Mouse (Mus musculus) limb, embryonic 14.5 days (tissue): Measurements from ENCODE around the gene BC025920. TPM values are rescaled to one million over a fixed set of nuclear protein-coding genes. Genes with fewer than 3 reads are reported as not detected.

Experiments
- ATAC-seq: fragments of 200-750 bp; cut with Nextera tagmentation; 2 replicates; pipeline ENCODE4 v1.8.0; 2017; ENCODE audit warnings: low read depth, moderate number of reproducible peaks, moderate TSS enrichment; ENCODE audit not compliant: low FRiP score
- DNase-seq: peaks from one replicate; pipeline ENCODE4 v3.0.0-alpha.2; 2015; ENCODE audit warnings: low spot score
- H3K27ac ChIP-seq: fragments of 300-500 bp; sonication (generic); replicated peaks from 2 replicates; pipeline ENCODE4 v1.5.1; 2014; ENCODE audit warnings: low read depth, mild to moderate bottlenecking, low read length, moderate library complexity, mixed read lengths
- H3K27me3 ChIP-seq: fragments of 300-500 bp; sonication (generic); 2 replicates; pipeline ENCODE4 v1.6.1; 2014; ENCODE audit warnings: low read length, mixed read lengths; ENCODE audit not compliant: control insufficient read depth, insufficient read depth
- H3K36me3 ChIP-seq: fragments of 300-500 bp; sonication (generic); 2 replicates; pipeline ENCODE4 v1.6.1; 2014; ENCODE audit warnings: mild to moderate bottlenecking, low read length, moderate library complexity, mixed read lengths; ENCODE audit not compliant: control insufficient read depth, insufficient read depth
- H3K4me1 ChIP-seq: fragments of 300-500 bp; sonication (generic); 2 replicates; pipeline ENCODE4 v1.6.1; 2014; ENCODE audit warnings: antibody characterized with exemption, low read length, mixed read lengths; ENCODE audit not compliant: control insufficient read depth, insufficient read depth
- H3K4me2 ChIP-seq: fragments of 300-500 bp; sonication (generic); replicated peaks from 2 replicates; pipeline ENCODE4 v1.6.1; 2014; ENCODE audit warnings: low read depth, mild to moderate bottlenecking, low read length, moderate library complexity; ENCODE audit not compliant: severe bottlenecking
- H3K4me3 ChIP-seq: fragments of 300-500 bp; sonication (generic); replicated peaks from 2 replicates; pipeline ENCODE4 v1.5.1; 2014; ENCODE audit warnings: low read length
- H3K9ac ChIP-seq: fragments of 300-500 bp; sonication (generic); 2 replicates; pipeline ENCODE4 v1.6.1; 2014; ENCODE audit warnings: mild to moderate bottlenecking, low read depth, low read length, moderate library complexity; ENCODE audit not compliant: severe bottlenecking
- H3K9me3 ChIP-seq: fragments of 300-500 bp; sonication (generic); 2 replicates; pipeline ENCODE4 v1.6.1; 2016; ENCODE audit warnings: low read length; ENCODE audit not compliant: control insufficient read depth
- POLR2A ChIP-seq: fragments of 200-500 bp; IDR thresholded peaks from 2 replicates; pipeline ENCODE4 v1.8.0; 2012; ENCODE audit warnings: inconsistent platforms, mild to moderate bottlenecking, moderate library complexity, borderline replicate concordance; ENCODE audit not compliant: insufficient read depth, insufficient read length; ENCODE audit errors: extremely low read depth
- WGBS: fragments of 180-500 bp; shearing (Covaris S2); extraction: QIAGEN DNeasy Blood & Tissue Kit; methylation state at CpG from one replicate; pipeline ENCODE4 v1.1.7; 2014; 5-methylcytosine and 5-hydroxymethylcytosine counted together
- polyA plus RNA-seq, 2 experiments: library from polyadenylated mRNA; depleted of rRNA in 1 of 2; stranded (reverse) in 1 of 2; unstranded in 1 of 2; fragments of >200 nt; fragmentation: Nextera tagmentation in 1 of 2; extraction: Ambion mirVana in 1 of 2; gene quantifications; 2 replicates each; pipeline versions ENCODE4 v1.2.1 to v1.2.3; 2012 to 2014

Gene BC025920
- polyA plus RNA-seq (2012; rRNA removed) (3.8 and 4.0 TPM in 2 replicates), polyA plus RNA-seq (2014; fragmentation: Nextera tagmentation; extraction: Ambion mirVana) (0.58 and 0.78 TPM in 2 replicates)

GRCm38 (mm10) chr10:81605974-81606751, at the start of gene BC025920:
BC025920 (plus strand) TSS chr10:81606270.
- H3K4me2 ChIP-seq, result peak within 1 kb of the TSS; percentile 97
- WGBS, result under 1% methylated on average over 39 of the region's 39 CpGs
- ATAC-seq, result peak; percentile 88
- peak within 1 kb of the TSS; percentile 62 for H3K4me3 ChIP-seq
- no peaks in the 10 kb centered on the region for H3K27me3 ChIP-seq
- H3K9me3 ChIP-seq, result no peaks in the 10 kb centered on the region
- peak within 1 kb of the TSS; percentile 91 for H3K27ac ChIP-seq
- H3K9ac ChIP-seq, result peak within 1 kb of the TSS; percentile 60
- TF ChIP-seq POLR2A, result no peak
- peaks cover 23% of the 10 kb centered on the region for H3K4me1 ChIP-seq
- H3K36me3 ChIP-seq, result no peaks in the 10 kb centered on the region
- DNase-seq, result peak; percentile 98

- Histone ChIP-seq H3K4me2 (no peak overlapping the region), H3K27me3 (no peaks in the 10 kb centered on the region), H3K4me3 (no peak overlapping the region), H3K9me3 (no peaks in the 10 kb centered on the region), H3K9ac (no peak overlapping the region), H3K4me1 (peaks cover 18% of the 10 kb centered on the region), H3K27ac (no peak overlapping the region), H3K36me3 (peaks cover 4% of the 10 kb centered on the region)
- no peak for TF ChIP-seq POLR2A
- no peak for DNase-seq
- WGBS, result 77% methylated on average over 3 of the region's 3 CpGs
- no peak for ATAC-seq
Observed at GRCm38 (mm10) chr10:81556282-81556681, 49.8 kb upstream of the BC025920 start.

- 24% methylated on average over 1 of the region's 1 CpGs for WGBS
- no peak for DNase-seq
- TF ChIP-seq POLR2A, result no peak
Observed at GRCm38 (mm10) chr10:81557491-81557890, 48.6 kb upstream of the BC025920 start.

GRCm38 (mm10) chr10:81559163-81559626, 46.9 kb upstream of the BC025920 start, which contains the start of gene Aes:
Aes (plus strand) TSS chr10:81559488.
- under 1% methylated on average over 22 of the region's 53 CpGs for WGBS
- peak within 1 kb of the TSS; percentile 86 for H3K4me3 ChIP-seq
- peaks cover 21% of the 10 kb centered on the region for H3K36me3 ChIP-seq
- no peaks in the 10 kb centered on the region for H3K27me3 ChIP-seq
- peak within 1 kb of the TSS; percentile 93 for H3K4me2 ChIP-seq
- peak; percentile 48 for ATAC-seq
- H3K9ac ChIP-seq, result peak within 1 kb of the TSS; percentile 93
- no peaks in the 10 kb centered on the region for H3K9me3 ChIP-seq
- H3K4me1 ChIP-seq, result peaks cover 28% of the 10 kb centered on the region
- DNase-seq, result no peak
- TF ChIP-seq POLR2A, result no peak
- peak within 1 kb of the TSS; percentile 89 for H3K27ac ChIP-seq

More at GRCm38 (mm10) chr10:81557491-81557890, 48.6 kb upstream of the BC025920 start:
- H3K27me3 ChIP-seq, result no peaks in the 10 kb centered on the region
- no peak overlapping the region for H3K9ac ChIP-seq
- ATAC-seq, result no peak
- H3K4me1 ChIP-seq, result peaks cover 16% of the 10 kb centered on the region
- no peak overlapping the region for H3K4me2 ChIP-seq
- H3K4me3 ChIP-seq, result no peak overlapping the region
- H3K27ac ChIP-seq, result no peak overlapping the region
- H3K36me3 ChIP-seq, result peaks cover 15% of the 10 kb centered on the region
- no peaks in the 10 kb centered on the region for H3K9me3 ChIP-seq

GRCm38 (mm10) chr10:81559627-81560539, 46.2 kb upstream of the BC025920 start:
- Histone ChIP-seq H3K4me3 (peak overlapping the region; percentile 86), H3K9ac (peak overlapping the region; percentile 93), H3K9me3 (no peaks in the 10 kb centered on the region), H3K36me3 (peaks cover 27% of the 10 kb centered on the region), H3K27me3 (no peaks in the 10 kb centered on the region), H3K4me1 (peaks cover 35% of the 10 kb centered on the region), H3K27ac (peak overlapping the region; percentile 89), H3K4me2 (peak overlapping the region; percentile 93)
- no peak for TF ChIP-seq POLR2A
- ATAC-seq (peak; percentile 14; the same call in 1 of the 2 replicates), DNase-seq (no peak)
- WGBS, result 4% methylated on average over 24 of the region's 36 CpGs
